Mouse (Mus musculus) urinary bladder, adult 2 months (tissue): ENCODE results near the gene Vhl. TPM values are rescaled to one million over a fixed set of nuclear protein-coding genes. Genes with fewer than 3 reads are reported as not detected.
"Not testable (repeated sequence)": the region's sequence is repeated elsewhere in the genome, so short reads cannot be mapped to it uniquely, and the experiment has no call there.

Experiments used
- DNase-seq: peaks from one replicate; pipeline ENCODE4 v3.0.0; 2022; ENCODE audit warnings: low spot score
- polyA plus RNA-seq: library from polyadenylated mRNA; depleted of rRNA; stranded (reverse); fragments of >200 nt; gene quantifications from 2 replicates; pipeline ENCODE4 v1.2.3, GENCODE M21; 2012; rRNA removed

Gene Vhl
- polyA plus RNA-seq, 1 experiment, result 14.9 TPM

DNA sequence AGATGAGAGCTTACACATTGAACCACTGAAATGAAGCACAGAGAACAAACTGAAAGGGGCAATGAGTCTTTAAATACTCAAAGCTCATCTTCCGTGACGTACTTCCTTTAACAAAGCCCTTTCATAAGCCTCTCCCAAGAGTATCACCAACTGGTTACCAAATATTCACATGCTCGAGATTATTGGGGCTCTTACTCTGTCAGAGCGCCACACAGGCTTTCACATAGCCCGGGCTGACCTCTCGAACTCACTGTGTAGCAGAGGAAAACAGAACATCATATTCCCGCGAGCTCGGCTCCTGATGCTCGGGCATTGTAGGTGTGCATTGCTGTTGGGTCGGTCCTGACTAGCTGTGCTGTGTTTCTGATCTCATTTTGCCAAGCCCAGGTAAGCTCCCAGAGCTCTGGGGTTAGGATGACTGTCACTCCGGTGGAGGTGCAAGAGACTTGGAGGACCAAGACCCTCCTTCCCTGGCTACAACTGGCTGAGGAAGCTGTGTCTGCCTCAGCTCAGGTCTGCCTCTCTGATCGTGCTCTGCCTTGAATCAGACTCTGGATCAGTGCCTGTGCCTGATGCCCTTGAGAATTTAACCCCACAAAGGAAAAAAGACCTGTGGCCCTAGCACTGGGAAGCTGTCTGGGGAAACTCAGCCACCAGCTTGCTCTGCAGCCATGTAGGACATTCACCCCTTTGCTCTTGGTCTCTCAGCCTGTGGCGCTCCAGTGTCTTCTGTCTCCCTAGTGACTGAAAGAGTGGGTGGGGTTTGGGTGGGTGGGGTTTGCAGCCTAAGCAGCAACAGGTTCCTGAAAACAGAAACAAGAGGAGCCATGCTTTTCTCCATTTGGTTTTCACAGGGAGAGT is 37.0 kb downstream of the Vhl start:
- no peak for DNase-seq

DNA sequence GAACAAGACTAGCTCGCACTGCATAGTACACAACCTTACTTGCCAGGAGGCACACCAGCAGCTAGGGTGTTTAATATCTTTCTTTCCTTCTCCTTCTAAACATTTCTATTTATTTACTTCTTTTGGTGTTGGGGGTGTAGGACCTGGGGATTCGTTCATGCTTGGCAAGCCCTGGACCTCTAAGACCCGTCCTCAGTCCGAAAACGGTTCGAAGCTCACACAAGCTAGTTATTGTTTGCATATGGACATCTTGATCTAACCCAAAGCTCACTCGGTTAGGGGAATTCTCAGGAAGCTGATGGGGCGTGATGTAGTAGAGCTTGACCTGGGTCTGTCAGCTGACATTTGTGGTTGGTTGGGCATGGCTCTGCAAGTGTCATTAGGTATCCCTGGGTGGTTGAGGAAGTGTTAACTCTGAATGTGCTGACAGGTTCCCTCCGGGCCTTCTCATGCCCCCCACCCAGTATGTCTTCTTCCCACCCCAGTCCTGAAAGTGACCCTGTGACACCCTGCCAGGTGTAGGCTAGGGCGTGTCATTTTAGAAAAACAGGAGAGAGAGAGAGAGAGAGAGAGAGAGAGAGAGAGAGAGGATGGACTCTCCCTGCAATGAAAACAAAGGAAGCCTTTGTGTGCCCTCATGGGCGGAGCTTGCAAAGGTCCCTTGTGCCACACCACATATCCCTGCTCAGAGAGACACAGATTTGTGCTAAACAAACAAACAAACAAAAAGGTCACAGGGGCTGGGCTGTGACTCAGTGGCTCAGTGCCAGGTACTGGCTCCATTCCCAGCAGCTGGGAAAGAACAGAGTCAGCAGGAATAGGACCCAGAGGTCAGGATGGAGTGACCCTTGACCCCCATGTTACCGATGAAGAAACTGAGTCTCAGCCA is 37.8 kb downstream of the Vhl start:
- DNase-seq, result no peak

DNA sequence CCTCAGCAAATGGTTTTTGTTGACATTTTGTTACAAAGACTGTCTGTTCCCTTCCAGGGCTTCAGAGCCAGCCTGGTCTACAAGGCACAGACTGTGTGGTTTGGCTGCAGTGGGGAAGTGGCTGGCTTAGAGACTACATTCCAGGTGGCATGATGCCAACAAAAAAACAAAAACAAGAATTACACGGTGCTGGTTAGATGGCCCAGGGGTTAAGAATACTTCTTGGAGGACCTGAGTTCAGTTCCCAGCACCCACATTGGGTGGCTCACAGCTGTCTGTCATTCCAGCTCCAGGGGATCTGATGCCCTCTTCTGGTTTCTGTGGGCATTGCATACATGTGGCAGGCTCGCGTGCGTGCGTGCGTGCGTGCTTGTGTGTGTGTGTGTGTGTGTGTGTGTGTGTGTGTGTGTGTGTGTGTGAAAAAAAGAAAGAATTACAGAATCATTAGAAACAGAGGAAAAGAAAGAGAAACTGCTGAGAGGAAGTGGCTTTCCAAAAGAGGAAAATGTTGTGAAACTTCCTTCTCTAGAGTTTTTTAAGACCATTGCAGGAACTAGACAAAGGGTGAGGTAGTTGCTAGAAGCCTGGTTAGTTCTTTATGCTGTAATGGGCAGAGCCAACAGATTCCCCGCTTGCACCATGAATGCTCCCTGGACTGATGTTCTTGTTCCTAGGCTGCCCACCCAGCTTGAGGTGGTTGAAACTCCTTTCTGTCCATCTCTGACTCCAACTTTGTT is 39.4 kb downstream of the Vhl start:
- no peak for DNase-seq

DNA sequence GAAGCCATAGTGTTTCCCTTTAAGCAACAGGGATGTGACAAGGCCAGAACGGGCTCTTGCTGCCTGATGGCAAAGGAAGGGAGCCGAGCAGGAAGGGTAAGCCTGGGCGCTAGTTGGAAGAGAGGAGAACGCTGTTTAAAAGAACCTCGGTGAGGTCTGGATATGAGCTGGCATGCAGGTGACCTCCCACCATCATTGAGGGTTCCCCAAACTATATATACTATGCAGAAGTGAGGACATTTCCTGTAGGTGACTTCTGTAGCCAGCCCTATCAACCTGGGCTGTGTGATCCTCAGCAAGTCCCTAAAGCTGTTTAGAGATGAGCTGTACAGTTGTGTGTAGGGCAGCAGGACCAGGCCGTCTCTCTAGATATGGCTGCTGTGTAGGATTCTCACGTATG is 40.5 kb downstream of the Vhl start:
- DNase-seq, result no peak

DNA sequence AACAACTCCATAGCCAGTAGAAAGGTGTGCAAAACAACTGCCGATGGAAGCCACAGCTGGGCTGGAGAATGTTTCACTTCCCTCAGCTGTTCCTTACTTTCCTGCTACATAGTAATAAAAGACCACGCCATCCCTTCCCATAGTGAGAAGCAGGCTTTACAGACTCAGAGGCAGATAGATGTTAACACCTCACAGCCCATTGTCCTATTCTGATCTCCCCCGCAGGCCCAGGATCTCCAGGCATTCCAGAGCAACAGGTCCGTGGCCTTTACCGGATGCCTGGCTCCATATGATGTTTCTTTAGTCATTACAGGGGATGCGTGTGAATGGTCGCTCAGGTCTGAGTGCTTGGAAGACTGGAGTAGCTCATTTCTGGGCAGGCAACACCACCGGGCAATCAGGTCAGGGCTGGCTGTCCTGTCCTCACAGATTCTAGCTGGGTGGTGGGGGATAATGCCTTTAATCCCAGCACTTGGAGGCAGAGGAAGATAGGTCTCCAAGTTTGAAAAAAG is 43.9 kb downstream of the Vhl start:
- DNase-seq, result no peak

DNA sequence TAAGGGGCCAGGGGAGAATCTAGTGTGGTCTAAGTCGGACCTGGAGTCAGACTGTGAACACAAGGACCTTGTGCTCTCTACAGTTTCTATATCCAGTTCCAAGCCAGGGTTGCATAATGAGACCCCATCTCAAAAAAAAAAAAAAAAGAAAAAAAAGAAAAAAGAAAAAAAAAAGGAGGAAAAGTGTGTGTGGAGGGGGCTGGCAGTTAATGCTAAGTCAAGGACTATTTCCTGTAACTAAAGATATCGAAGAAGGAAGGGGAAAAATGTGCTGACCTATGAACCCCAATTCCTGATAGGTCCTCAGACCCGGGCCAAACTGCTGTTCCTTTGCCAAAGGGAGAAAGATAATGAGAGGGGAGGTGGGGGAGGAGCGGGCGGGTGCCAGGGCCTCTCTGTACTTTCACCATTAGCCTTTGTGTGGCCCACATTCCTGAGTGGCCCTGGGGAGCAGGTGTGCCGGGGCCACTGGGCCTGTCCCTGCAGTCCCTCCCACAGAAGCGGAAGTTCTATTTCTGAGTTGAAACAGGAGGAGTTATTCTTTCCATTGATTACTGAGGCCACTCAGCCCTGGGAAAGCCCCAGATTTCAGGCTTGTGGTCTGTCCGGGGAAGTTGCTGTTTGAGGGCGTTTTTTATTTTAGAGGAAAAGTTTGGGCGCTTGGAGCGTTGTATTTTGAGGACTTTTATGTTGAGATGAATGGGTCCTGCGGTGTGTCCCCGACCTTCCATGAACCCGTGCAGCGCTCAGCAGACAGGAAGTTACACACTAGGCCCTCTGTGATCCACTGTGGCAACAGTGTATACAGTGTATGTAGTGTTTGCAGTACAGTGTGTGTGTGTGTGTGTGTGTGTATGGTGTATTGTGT is 44.8 kb downstream of the Vhl start:
- no peak for DNase-seq

DNA sequence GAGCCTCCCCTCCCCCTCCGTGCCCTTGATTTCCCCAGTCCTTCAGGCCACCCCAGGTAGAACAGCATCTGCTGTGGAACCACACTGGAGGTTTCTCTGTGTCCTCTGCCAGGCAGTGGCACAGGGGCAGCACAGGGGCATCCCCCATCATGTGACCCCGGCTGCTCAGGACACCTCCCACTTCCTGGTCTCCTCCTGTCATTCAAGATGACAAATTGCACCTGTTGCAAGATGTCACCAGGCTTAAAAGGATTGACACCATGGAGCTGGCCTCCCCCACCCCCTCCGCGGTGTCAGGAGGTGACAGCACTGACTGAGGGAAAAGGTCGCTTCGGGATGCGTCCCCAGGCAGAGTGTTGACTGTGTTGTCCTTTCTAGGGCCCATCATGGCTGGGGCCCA is 46.1 kb downstream of the Vhl start:
- no peak for DNase-seq

DNA sequence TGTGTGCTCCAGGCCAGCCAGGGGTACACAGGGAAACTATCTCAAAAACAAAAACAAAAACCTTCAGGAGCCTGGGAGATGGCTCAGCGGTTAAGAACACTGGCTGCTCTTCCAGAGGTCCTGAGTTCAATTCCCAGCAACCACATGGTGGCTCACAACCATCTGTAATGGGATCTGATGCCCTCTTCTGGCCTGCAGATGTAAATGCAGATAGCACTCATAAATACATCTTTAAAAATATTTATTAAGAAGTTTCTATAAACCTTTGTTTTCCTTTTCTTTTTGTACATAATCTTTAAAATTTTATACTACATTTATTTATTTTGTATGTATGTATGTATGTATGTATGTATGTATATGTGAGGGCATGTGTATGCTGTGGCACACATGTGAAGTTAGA is 48.3 kb downstream of the Vhl start:
- not testable (repeated sequence) for DNase-seq

DNA sequence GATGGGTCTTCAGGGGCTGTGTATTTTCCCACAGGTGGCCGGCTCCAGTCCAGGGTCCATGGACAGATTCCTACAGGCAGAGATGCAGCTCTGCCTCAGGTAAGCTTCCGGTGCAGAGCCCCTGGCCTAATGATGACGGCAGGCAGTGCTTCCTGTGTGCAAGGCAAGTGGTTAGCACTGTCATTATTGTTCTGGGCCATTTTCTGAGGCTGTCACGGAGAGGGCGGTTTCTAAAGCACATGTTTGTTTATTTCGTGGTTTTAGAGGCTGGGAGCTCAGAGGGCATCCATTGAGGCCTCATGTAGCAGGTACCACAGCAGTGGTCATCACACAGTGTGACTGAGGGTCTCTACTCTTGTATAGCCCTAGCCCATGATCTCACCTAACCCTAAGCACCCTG is 49.2 kb downstream of the Vhl start:
- DNase-seq, result no peak

DNA sequence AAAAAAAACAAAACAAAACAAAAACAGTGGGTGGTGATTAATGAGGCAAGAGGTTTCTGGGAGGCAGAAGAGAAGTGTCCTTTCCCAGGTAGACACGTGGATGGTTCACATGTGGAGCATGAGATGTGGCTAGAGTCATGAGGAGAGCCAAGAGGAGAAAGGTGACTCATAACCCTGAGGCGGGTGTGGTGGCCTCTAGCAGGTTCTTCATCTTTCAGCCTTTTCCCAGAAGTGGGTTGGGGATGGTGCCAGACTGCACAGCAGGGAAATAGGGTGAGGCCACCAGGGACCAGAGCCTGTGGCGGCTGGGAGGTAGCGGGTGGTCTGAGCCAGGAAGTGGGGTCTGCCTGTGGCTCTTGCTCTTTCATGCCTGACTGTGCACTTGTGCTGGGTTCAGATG is 51.5 kb downstream of the Vhl start:
- no peak for DNase-seq

DNA sequence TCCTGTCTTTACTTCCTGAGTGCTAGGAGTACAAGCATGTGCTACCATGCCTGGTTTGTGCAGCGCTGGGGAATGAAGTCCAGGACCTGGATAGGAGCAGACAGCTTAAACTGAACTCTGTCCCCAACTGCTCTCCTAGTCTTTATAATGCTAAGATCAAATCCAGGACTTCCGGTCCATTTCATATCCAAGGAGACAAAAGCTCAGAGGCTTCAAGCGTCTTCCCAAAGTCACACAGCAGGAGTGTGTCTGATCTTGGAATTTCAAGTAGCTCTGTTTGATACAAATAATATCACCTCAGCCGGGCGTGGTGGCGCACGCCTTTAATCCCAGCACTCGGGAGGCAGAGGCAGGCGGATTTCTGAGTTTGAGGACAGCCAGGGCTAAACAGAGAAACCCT is 52.2 kb downstream of the Vhl start:
- DNase-seq, result no peak

DNA sequence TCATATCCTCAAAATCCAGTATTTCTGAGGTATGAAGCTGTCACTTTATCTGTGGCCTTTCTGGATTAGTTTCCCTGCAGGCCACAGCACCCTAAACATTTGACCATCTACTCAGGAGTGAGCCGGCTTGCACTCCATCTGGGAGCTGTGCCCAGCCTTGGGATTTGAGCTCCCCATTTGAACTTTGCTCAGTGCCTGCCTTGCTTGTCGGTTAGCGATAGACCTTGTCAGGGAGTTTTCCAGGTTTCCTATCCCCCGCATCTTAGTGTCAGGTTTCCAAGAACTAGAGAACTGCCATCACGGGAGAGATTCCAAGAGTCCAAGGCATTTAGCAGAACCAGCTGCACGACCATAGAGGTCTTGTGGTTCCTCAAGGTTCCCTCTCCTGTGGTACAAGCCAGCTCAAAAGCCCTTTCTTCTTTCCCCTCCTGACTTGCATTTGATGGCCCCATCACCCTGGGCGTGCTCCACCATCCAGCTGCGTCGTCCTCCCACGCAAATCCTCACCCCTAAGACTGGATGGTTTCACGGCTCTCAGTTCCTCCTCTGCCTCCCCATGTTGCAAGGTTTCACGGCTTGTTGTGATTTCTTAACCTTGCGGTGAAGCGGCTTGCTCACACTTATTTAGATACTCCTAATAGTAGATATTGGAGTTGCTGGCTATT is 53.4 kb downstream of the Vhl start:
- DNase-seq, result no peak

DNA sequence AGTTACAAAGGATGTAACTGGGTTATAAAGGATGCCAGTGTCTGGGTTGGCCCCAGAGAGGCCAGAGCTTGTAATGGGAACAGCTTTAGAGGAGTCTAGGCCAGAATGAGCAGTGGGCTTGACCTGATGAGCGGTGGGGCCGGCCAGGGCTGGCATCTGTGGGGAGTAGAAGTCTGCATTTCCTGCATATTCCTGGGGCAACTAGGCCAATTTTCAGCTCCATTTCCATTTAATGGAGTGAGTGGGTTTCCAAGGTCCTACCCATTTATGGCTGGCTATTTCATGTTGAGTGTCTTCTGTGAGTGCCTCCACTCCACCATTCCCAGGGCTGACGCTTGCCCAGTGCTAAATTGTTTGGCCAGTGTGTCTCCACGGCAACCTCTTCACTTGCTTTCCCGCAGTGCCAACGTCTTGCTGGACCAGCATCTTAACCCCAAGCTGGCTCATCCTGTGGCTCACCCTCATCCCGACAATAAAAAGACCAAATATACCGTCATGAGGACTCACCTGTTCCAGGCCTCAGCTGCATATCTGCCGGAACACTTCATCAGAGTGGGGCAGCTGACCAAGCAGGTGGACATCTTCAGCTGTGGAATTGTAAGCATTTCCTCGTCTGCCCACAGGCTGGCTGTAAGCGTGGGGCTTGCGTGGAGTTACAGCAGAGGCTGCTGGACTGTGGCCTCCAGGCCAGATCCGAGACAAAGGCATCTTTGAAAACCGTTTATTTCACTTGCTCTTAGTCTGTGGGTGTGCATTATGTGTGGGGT is 54.7 kb downstream of the Vhl start:
- no peak for DNase-seq

DNA sequence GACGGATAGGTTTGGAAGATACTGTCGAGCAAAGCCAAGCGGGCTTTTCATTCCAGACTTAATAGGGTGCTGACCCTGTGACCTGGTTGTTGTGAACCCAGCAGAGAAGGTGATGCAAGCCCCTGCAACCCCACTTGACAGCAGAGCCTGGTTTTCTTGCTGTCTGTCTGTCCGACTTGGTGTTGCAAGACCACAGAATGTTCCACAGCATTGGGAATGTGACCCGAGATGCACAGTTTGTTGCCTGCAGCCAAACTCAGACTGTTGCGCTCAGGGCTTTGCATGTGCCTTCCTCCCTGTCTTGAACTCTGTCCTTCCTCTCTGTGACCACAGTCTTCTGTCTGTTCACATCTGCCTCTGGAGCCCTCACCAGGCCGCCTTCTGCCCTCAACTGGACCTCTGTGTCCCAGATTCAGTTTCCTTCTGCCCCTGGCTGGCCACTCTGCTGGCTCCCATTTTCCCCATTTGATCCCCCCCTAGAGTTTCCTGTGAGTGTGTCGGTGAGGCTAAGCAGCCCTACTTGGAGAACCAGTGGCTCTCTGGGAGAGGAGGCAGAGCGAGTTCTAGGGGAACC is 56.3 kb downstream of the Vhl start:
- no peak for DNase-seq

Other genes starting within 250 kb of the Vhl start
- gene Tada3, start 246.1 kb upstream of the Vhl start, polyA plus RNA-seq, result 36.3 and 38.5 TPM in 2 replicates
- 116 TPM in 2 replicates for gene Arpc4, start 245.8 kb upstream of the Vhl start, polyA plus RNA-seq
- gene Ttll3, start 234.7 kb upstream of the Vhl start, polyA plus RNA-seq, result 6.3 and 8.5 TPM in 2 replicates
- gene Rpusd3, start 204.6 kb upstream of the Vhl start, polyA plus RNA-seq, result 11.8 and 17.3 TPM in 2 replicates
- 31.0 and 68.5 TPM in 2 replicates for gene Cidec, start 188.2 kb upstream of the Vhl start, polyA plus RNA-seq
- gene Jagn1, start 181.4 kb upstream of the Vhl start, polyA plus RNA-seq, result 54.5 and 61.3 TPM in 2 replicates
- 71.8 and 87.7 TPM in 2 replicates for gene Il17re, start 165.5 kb upstream of the Vhl start, polyA plus RNA-seq
- gene Il17rc, start 152.5 kb upstream of the Vhl start, polyA plus RNA-seq, result 62.5 and 65.3 TPM in 2 replicates
- gene Creld1, start 140.7 kb upstream of the Vhl start, polyA plus RNA-seq, result 46.1 and 58.4 TPM in 2 replicates
- 0.10 and 0.18 TPM in 2 replicates for gene Prrt3, start 122.0 kb upstream of the Vhl start, polyA plus RNA-seq
- gene Emc3, start 92.3 kb upstream of the Vhl start, polyA plus RNA-seq, result 82.4 and 83.8 TPM in 2 replicates
- gene Fancd2, start 92.3 kb upstream of the Vhl start, polyA plus RNA-seq, result 4.7 and 5.8 TPM in 2 replicates
- not detected in 2 replicates for gene Fancd2os, start 23.2 kb upstream of the Vhl start, polyA plus RNA-seq
- 176 and 195 TPM in 2 replicates for gene Brk1, start 19.2 kb upstream of the Vhl start, polyA plus RNA-seq
- 69.3 and 91.4 TPM in 2 replicates for gene Irak2, start 14.5 kb downstream of the Vhl start, polyA plus RNA-seq
- gene Tatdn2, start 73.1 kb downstream of the Vhl start, polyA plus RNA-seq, result 29.3 and 31.7 TPM in 2 replicates
- 0.15 and 0.23 TPM in 2 replicates for gene Ghrl, start 95.9 kb downstream of the Vhl start, polyA plus RNA-seq
- 142 and 199 TPM in 2 replicates for gene Sec13, start 116.8 kb downstream of the Vhl start, polyA plus RNA-seq